Mouse (Mus musculus) megakaryocyte, embryonic 14.5 days (primary cell): Measurements from ENCODE around the gene Gm42791.

Source experiments
- FLI1 ChIP-seq: IDR thresholded peaks from 2 replicates; pipeline ENCODE4 v1.6.1; 2012; ENCODE audit warnings: low read length, inconsistent platforms, mixed read lengths
- GATA1 ChIP-seq: IDR thresholded peaks from 3 replicates; pipeline ENCODE4 v1.6.1; 2012; ENCODE audit warnings: mixed read lengths, low read length, inconsistent platforms, borderline replicate concordance

- TF ChIP-seq GATA1 = no peak
- no peak for TF ChIP-seq FLI1
Observed at GRCm38 (mm10) chr5:149002034-149002802, 7.3 kb upstream of the Gm42791 start.
